ENCODE assay signal across 8 mouse cellular contexts in the genomic region with DNA sequence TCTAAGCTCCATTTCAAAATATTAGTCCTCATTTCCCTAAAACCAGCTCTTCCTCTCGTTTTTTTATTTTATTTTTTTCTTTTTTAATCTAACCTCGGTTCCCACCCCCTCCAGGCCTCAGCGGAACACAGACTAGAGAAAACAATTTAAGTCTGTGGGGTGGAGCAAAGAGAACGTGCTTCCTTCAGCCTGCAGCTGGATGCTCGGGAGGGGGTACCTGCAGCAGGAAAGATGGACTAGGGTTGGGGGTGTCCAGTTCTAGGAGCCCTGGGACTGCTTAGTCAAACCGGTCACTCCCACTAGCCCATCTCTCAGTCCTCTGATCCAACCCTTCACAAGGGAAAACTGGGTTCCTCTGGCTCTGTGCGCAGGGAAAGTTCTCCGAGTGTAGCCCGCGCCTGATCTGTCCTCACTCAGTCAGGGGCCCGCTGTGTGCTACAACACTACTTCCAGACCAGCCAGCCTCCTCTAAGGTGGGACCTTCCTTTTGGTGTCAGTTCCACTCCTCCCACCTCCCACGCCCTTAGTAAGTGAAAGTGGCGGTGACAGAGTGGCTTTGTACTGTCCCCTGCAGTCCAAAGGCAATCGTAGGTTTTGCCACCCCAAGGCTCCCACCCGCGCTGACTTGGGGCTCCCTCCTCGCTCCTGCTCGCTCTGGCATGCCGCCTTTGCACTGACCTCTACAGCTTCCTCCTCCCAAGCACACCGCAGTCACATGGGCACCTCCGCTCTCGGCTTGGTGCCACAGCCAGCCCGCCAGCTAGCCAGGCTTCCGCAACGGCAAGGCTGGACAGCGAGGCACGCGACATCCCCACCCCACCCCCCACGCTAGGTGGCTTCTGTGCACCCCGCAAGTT. TPM values are rescaled to one million over a fixed set of nuclear protein-coding genes. Genes with fewer than 3 reads are reported as not detected.
DNase-seq lines count a peak whose midpoint lies in the region; ATAC-seq lines count a peak whose summit lies in the region.

No protein-coding gene starts in this region.

- H3K4me2 ChIP-seq in forebrain, embryonic 16.5 days (ENCODE audit: low read length) = peak overlapping the region; percentile 89

- WGBS in forebrain, embryonic 16.5 days = 1% methylated on average over 30 of the region's 30 CpGs
- WGBS in hindbrain, embryonic 10.5 days = 9% methylated on average over 30 of the region's 30 CpGs

- H3K4me3 ChIP-seq in forebrain, embryonic 16.5 days (replicated peaks; ENCODE audit: low read length) = peak overlapping the region; percentile 54
- peak overlapping the region; percentile 56 for H3K4me3 ChIP-seq in hindbrain, embryonic 10.5 days

- DNase-seq in MN1 (ENCODE audit: low spot score) = peak; percentile 10
- peak; percentile 85 for DNase-seq in cerebellum, adult 11-12 months
- peak; percentile 51 for DNase-seq in hindbrain, embryonic 10.5 days (ENCODE audit: low spot score)
- peak; percentile 49 to 66 for DNase-seq in layer of hippocampus, postnatal 10 days (ENCODE audit: low spot score in 2 of 2)
- DNase-seq in lung, postnatal 10 days = peak; percentile 65
- peak; percentile 25 for DNase-seq in ovary, postnatal 10 days (ENCODE audit: low spot score)
- DNase-seq in thymus, postnatal 25 days = peak; percentile 54

- peaks cover 6% of the 10 kb centered on the region; the same call in 1 of the 2 replicates for H3K36me3 ChIP-seq in forebrain, embryonic 16.5 days (ENCODE audit: control insufficient read depth, insufficient read depth)
- peaks cover 34% of the 10 kb centered on the region for H3K36me3 ChIP-seq in hindbrain, embryonic 10.5 days

- H3K9me3 ChIP-seq in forebrain, embryonic 16.5 days (ENCODE audit: control insufficient read depth, low read length) = no peaks in the 10 kb centered on the region
- H3K9me3 ChIP-seq in hindbrain, embryonic 10.5 days = no peaks in the 10 kb centered on the region

- peaks cover 29% of the 10 kb centered on the region for H3K4me1 ChIP-seq in forebrain, embryonic 16.5 days (replicated peaks; ENCODE audit: control insufficient read depth, insufficient read depth, low read length)
- peaks cover 30% of the 10 kb centered on the region for H3K4me1 ChIP-seq in hindbrain, embryonic 10.5 days (replicated peaks)

- H3K27me3 ChIP-seq in forebrain, embryonic 16.5 days (replicated peaks; ENCODE audit: control insufficient read depth, insufficient read depth, low read length) = no peaks in the 10 kb centered on the region
- peaks cover 46% of the 10 kb centered on the region for H3K27me3 ChIP-seq in hindbrain, embryonic 10.5 days (ENCODE audit: insufficient read depth, poor library complexity, severe bottlenecking)

- peak overlapping the region; percentile 84 for H3K27ac ChIP-seq in forebrain, embryonic 16.5 days (ENCODE audit: low read length)
- peak overlapping the region; percentile 82 for H3K27ac ChIP-seq in hindbrain, embryonic 10.5 days

- peak overlapping the region; percentile 84 for H3K9ac ChIP-seq in forebrain, embryonic 16.5 days (replicated peaks; ENCODE audit: low read depth, low read length)

- ATAC-seq in forebrain, embryonic 16.5 days = peak; percentile 36

RNA-seq across cellular contexts. Expression of gene Kdm2b, which starts 38.3 kb away (rescaled TPM):
- 157 and 166 TPM in 2 replicates for polyA plus RNA-seq in forebrain, embryonic 16.5 days (2015; fragmentation: Nextera tagmentation; extraction: Ambion mirVana)
- 84.6 and 92.4 TPM in 2 replicates for polyA plus RNA-seq in hindbrain, embryonic 10.5 days (2016; fragmentation: Nextera tagmentation; extraction: Ambion mirVana)
- total RNA-seq in layer of hippocampus, postnatal 10 days (2021) = 10 to 100 TPM; 58.6 to 59.2 TPM

Comparison
In these comparisons a context has a peak if more than half of its experiments do, and no peak if none do; other contexts are left out.
1. Peak in every context shown above with its lines: DNase-seq, ATAC-seq, H3K4me3 ChIP-seq and H3K27ac ChIP-seq.
2. DNase-seq: peak in every context shown above with its lines; median percentile 85 in cerebellum, adult 11-12 months; 65 in lung, postnatal 10 days; 58 in layer of hippocampus, postnatal 10 days; 54 in thymus, postnatal 25 days; 51 in hindbrain, embryonic 10.5 days; 25 in ovary, postnatal 10 days; 10 in MN1.